In genomic region chr19:56722711-56723330, GRCm38 (mm10) we compare ENCODE assay signal across 8 mouse cellular contexts. TPM values are rescaled to one million over a fixed set of nuclear protein-coding genes. Genes with fewer than 3 reads are reported as not detected.
DNase-seq lines count a peak whose midpoint lies in the region; ATAC-seq and TF ChIP-seq lines count a peak whose summit lies in the region.

No protein-coding gene starts in this region.

- no peak for DNase-seq in testis, postnatal 10 days (ENCODE audit: low spot score)
- no peak for DNase-seq in embryonic facial prominence, embryonic 14.5 days (ENCODE audit: low spot score)
- DNase-seq in midbrain, postnatal 0 days (ENCODE audit: low spot score) = peak; percentile 51
- DNase-seq in urinary bladder, postnatal 10 days (ENCODE audit: low spot score) = no peak
- DNase-seq in urinary bladder, postnatal 4 days (ENCODE audit: low spot score in 2 of 2) = no peak

- H3K4me3 ChIP-seq in testis, adult 2 months (ENCODE audit: control insufficient read depth, low read depth, low read length) = peak overlapping the region; percentile 88
- peak overlapping the region; percentile 57 for H3K4me3 ChIP-seq in embryonic facial prominence, embryonic 14.5 days (ENCODE audit: low read depth, low read length)
- H3K4me3 ChIP-seq in hindbrain, embryonic 13.5 days = peak overlapping the region; percentile 56
- peak overlapping the region; percentile 60 for H3K4me3 ChIP-seq in limb, embryonic 13.5 days
- H3K4me3 ChIP-seq in midbrain, postnatal 0 days (ENCODE audit: low read depth, low read length) = peak overlapping the region; percentile 58

- no peak for ATAC-seq in embryonic facial prominence, embryonic 14.5 days (ENCODE audit: low read depth)
- ATAC-seq in hindbrain, embryonic 13.5 days (ENCODE audit: low FRiP score) = peak; percentile 34; the same call in 1 of the 2 replicates
- 0 out of 2 replicates have a peak, but pooled peaks have one; percentile 12 for ATAC-seq in limb, embryonic 13.5 days (ENCODE audit: low FRiP score, low read depth)
- ATAC-seq in midbrain, postnatal 0 days (ENCODE audit: low FRiP score) = peak; percentile 67

- H3K27ac ChIP-seq in testis, adult 2 months (ENCODE audit: control insufficient read depth, insufficient read depth, low read depth, low read length) = no peak overlapping the region
- no peak overlapping the region for H3K27ac ChIP-seq in embryonic facial prominence, embryonic 14.5 days (replicated peaks; ENCODE audit: low read depth, low read length)
- no peak overlapping the region for H3K27ac ChIP-seq in hindbrain, embryonic 13.5 days
- no peak overlapping the region for H3K27ac ChIP-seq in limb, embryonic 13.5 days
- no peak overlapping the region for H3K27ac ChIP-seq in midbrain, postnatal 0 days (ENCODE audit: low read depth, low read length)

- TF ChIP-seq CTCF in testis, adult 2 months (IDR thresholded peaks at IDR 0.05; ENCODE audit: control insufficient read depth, insufficient read depth, insufficient replicate concordance, low read depth, low read length) = no peak
- no peak for TF ChIP-seq CTCF in midbrain, postnatal 0 days (IDR thresholded peaks at IDR 0.05)

- peak overlapping the region; percentile 65 for H3K9ac ChIP-seq in embryonic facial prominence, embryonic 14.5 days (ENCODE audit: low read depth, low read length)
- H3K9ac ChIP-seq in hindbrain, embryonic 13.5 days = peak overlapping the region; percentile 73
- H3K9ac ChIP-seq in limb, embryonic 13.5 days = peak overlapping the region; percentile 67
- H3K9ac ChIP-seq in midbrain, postnatal 0 days (replicated peaks; ENCODE audit: low read length, poor library complexity, severe bottlenecking) = peak overlapping the region; percentile 67

- H3K36me3 ChIP-seq in testis, adult 2 months (ENCODE audit: control insufficient read depth, insufficient read depth, low read length) = no peaks in the 10 kb centered on the region
- no peaks in the 10 kb centered on the region for H3K36me3 ChIP-seq in embryonic facial prominence, embryonic 14.5 days (ENCODE audit: control insufficient read depth, insufficient read depth, low read length)
- no peaks in the 10 kb centered on the region for H3K36me3 ChIP-seq in hindbrain, embryonic 13.5 days
- no peaks in the 10 kb centered on the region for H3K36me3 ChIP-seq in limb, embryonic 13.5 days
- H3K36me3 ChIP-seq in midbrain, postnatal 0 days (ENCODE audit: insufficient read depth, low read length) = no peaks in the 10 kb centered on the region

- no peak for TF ChIP-seq POLR2A in testis, adult 2 months (IDR thresholded peaks at IDR 0.05; ENCODE audit: control insufficient read depth, low read depth, low read length)

- H3K9me3 ChIP-seq in embryonic facial prominence, embryonic 14.5 days (ENCODE audit: control insufficient read depth, low read length) = no peaks in the 10 kb centered on the region
- H3K9me3 ChIP-seq in hindbrain, embryonic 13.5 days = no peaks in the 10 kb centered on the region
- H3K9me3 ChIP-seq in limb, embryonic 13.5 days = no peaks in the 10 kb centered on the region
- no peaks in the 10 kb centered on the region for H3K9me3 ChIP-seq in midbrain, postnatal 0 days (ENCODE audit: low read length)

- no peaks in the 10 kb centered on the region; the same call in 1 of the 2 replicates for H3K27me3 ChIP-seq in testis, adult 2 months (ENCODE audit: control insufficient read depth, insufficient read depth, low read length)
- H3K27me3 ChIP-seq in embryonic facial prominence, embryonic 14.5 days (replicated peaks; ENCODE audit: control insufficient read depth, insufficient read depth, low read length) = peaks cover 77% of the 10 kb centered on the region
- peaks cover 92% of the 10 kb centered on the region for H3K27me3 ChIP-seq in hindbrain, embryonic 13.5 days
- H3K27me3 ChIP-seq in limb, embryonic 13.5 days = peaks cover 93% of the 10 kb centered on the region
- H3K27me3 ChIP-seq in midbrain, postnatal 0 days (ENCODE audit: insufficient read depth, low read length) = peaks cover 30% of the 10 kb centered on the region

- H3K4me2 ChIP-seq in embryonic facial prominence, embryonic 14.5 days (ENCODE audit: low read depth, low read length) = peak overlapping the region; percentile 77
- peak overlapping the region; percentile 97 for H3K4me2 ChIP-seq in hindbrain, embryonic 13.5 days
- peak overlapping the region; percentile 95 for H3K4me2 ChIP-seq in limb, embryonic 13.5 days (replicated peaks)
- H3K4me2 ChIP-seq in midbrain, postnatal 0 days (ENCODE audit: low read depth, low read length, poor library complexity, severe bottlenecking) = peak overlapping the region; percentile 96

- H3K4me1 ChIP-seq in testis, adult 2 months (ENCODE audit: control insufficient read depth, insufficient read depth, low read length) = peaks cover 26% of the 10 kb centered on the region
- peaks cover 21% of the 10 kb centered on the region for H3K4me1 ChIP-seq in embryonic facial prominence, embryonic 14.5 days (ENCODE audit: control insufficient read depth, insufficient read depth, low read length)
- H3K4me1 ChIP-seq in hindbrain, embryonic 13.5 days (replicated peaks) = peaks cover 41% of the 10 kb centered on the region
- H3K4me1 ChIP-seq in limb, embryonic 13.5 days = peaks cover 31% of the 10 kb centered on the region
- no peaks in the 10 kb centered on the region for H3K4me1 ChIP-seq in midbrain, postnatal 0 days (ENCODE audit: insufficient read depth, low read length)

- 3% methylated on average over 30 of the region's 69 CpGs for WGBS in embryonic facial prominence, embryonic 14.5 days
- 2% methylated on average over 69 of the region's 69 CpGs for WGBS in hindbrain, embryonic 13.5 days
- 1% methylated on average over 69 of the region's 69 CpGs for WGBS in limb, embryonic 13.5 days
- 1% methylated on average over 67 of the region's 69 CpGs for WGBS in midbrain, postnatal 0 days

RNA-seq across cellular contexts. Expression of gene Adrb1, which starts 0.8 kb away (rescaled TPM):
- 1.2 and 1.4 TPM in 2 replicates for polyA plus RNA-seq in testis, adult 2 months (2012; rRNA removed)
- 1.3 and 1.7 TPM in 2 replicates for polyA plus RNA-seq in embryonic facial prominence, embryonic 14.5 days (2014; fragmentation: Nextera tagmentation; extraction: Ambion mirVana)
- polyA plus RNA-seq in hindbrain, embryonic 13.5 days (2015; fragmentation: Nextera tagmentation; extraction: Ambion mirVana) = 0.31 and 0.44 TPM in 2 replicates
- 0.61 and 0.62 TPM in 2 replicates for polyA plus RNA-seq in limb, embryonic 13.5 days (2015; fragmentation: Nextera tagmentation; extraction: Ambion mirVana)
- 5.1 and 7.6 TPM in 2 replicates for total RNA-seq in midbrain, postnatal 0 days (2014; rRNA removed)
- 2.0 and 2.9 TPM in 2 replicates for polyA plus RNA-seq in midbrain, postnatal 0 days (2015; fragmentation: Nextera tagmentation; extraction: Ambion mirVana)
